Mouse (Mus musculus): ENCODE measurements around the gene Ggact.

DNA sequence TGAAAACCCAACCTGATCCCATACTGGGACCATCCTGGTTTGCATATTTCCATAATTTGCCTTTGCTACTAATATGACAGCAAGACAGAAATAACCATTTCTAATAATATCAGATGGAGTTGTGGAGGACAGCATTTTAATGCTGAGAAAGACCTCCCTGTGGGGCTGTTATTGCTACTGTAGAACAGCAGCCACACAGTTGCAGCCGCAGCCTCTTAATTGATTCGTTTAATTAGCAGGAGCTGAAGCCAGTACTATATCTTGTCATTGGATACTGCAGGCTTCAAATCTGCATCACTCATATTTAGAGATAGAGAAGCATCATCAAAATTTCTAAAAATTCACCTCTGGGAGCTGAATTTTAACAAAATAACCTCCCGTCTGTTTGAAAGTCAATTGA, 92.6 kb downstream of the Ggact start:
- TF ChIP-seq GATA1 (IDR thresholded peaks at IDR 0.05; ENCODE audit: borderline replicate concordance, low read length) (no peak), FLI1 (IDR thresholded peaks at IDR 0.05; ENCODE audit: low read length) (no peak)
